Mouse (Mus musculus) forebrain, embryonic 11.5 days (tissue): ENCODE results near the gene Mtg2. TPM values are rescaled to one million over a fixed set of nuclear protein-coding genes. Genes with fewer than 3 reads are reported as not detected.
A peak's percentile ranks its signal among the peaks of the same experiment; 100 is the strongest.

ENCODE experiments used
- ATAC-seq: fragments of 200-750 bp; cut with Nextera tagmentation; replicated peaks from 2 replicates; pipeline ENCODE4 v1.8.0; 2017; ENCODE audit warnings: moderate TSS enrichment; ENCODE audit not compliant: low FRiP score
- DNase-seq: peaks from one replicate; pipeline ENCODE4 v3.0.0-alpha.2; 2017; ENCODE audit warnings: low spot score
- H3K27ac ChIP-seq: fragments of 300-500 bp; sonication (generic); 2 replicates; pipeline ENCODE4 v1.5.1; 2014; ENCODE audit warnings: low read depth, low read length
- H3K27me3 ChIP-seq: fragments of 300-500 bp; sonication (generic); 2 replicates; pipeline ENCODE4 v1.6.1; 2014; ENCODE audit warnings: mild to moderate bottlenecking, low read length, mixed read lengths; ENCODE audit not compliant: control insufficient read depth, insufficient read depth
- H3K36me3 ChIP-seq: fragments of 300-500 bp; sonication (generic); 2 replicates; pipeline ENCODE4 v1.6.1; 2014; ENCODE audit warnings: mild to moderate bottlenecking, low read length, moderate library complexity, mixed read lengths; ENCODE audit not compliant: control insufficient read depth, insufficient read depth
- H3K4me1 ChIP-seq: fragments of 300-500 bp; sonication (generic); replicated peaks from 2 replicates; pipeline ENCODE4 v1.6.1; 2014; ENCODE audit warnings: low read length, mixed read lengths; ENCODE audit not compliant: control insufficient read depth, insufficient read depth
- H3K4me2 ChIP-seq: fragments of 300-500 bp; sonication (generic); 2 replicates; pipeline ENCODE4 v1.6.1; 2014; ENCODE audit warnings: low read depth, mild to moderate bottlenecking, low read length, moderate library complexity, mixed read lengths; ENCODE audit not compliant: severe bottlenecking
- H3K4me3 ChIP-seq: fragments of 300-500 bp; sonication (generic); 2 replicates; pipeline ENCODE4 v1.5.1; 2014; ENCODE audit warnings: low read depth, low read length
- H3K9ac ChIP-seq: fragments of 300-500 bp; sonication (generic); 2 replicates; pipeline ENCODE4 v1.6.1; 2014; ENCODE audit warnings: low read length
- H3K9me3 ChIP-seq: fragments of 300-500 bp; sonication (generic); 2 replicates; pipeline ENCODE4 v1.6.1; 2016; ENCODE audit warnings: low read length, mixed read lengths; ENCODE audit not compliant: control insufficient read depth
- WGBS: fragments of 180-500 bp; shearing (Covaris S2); extraction: QIAGEN DNeasy Blood & Tissue Kit; methylation state at CpG from one replicate; pipeline ENCODE4 v1.1.7; 2014; 5-methylcytosine and 5-hydroxymethylcytosine counted together
- polyA plus RNA-seq: library from polyadenylated mRNA; unstranded; fragments of >200 nt; fragmentation: Nextera tagmentation; extraction: Ambion mirVana; gene quantifications from 2 replicates; pipeline ENCODE4 v1.2.1, GENCODE M21; 2014

The Mtg2 gene
- 32.3 and 34.8 TPM in 2 replicates for polyA plus RNA-seq

GRCm38 (mm10) chr2:180070481-180071453, at the start of gene Mtg2:
Gene Mtg2 (plus strand): TSS chr2:180070588.
- no peaks in the 10 kb centered on the region for H3K27me3 ChIP-seq
- no peaks in the 10 kb centered on the region for H3K9me3 ChIP-seq
- H3K36me3 ChIP-seq: peaks cover 2% of the 10 kb centered on the region; the same call in 1 of the 2 replicates
- WGBS: 6% methylated on average over 58 of the region's 58 CpGs
- H3K9ac ChIP-seq: peak within 1 kb of the TSS; percentile 81
- peak; percentile 96 for ATAC-seq
- peak within 1 kb of the TSS; percentile 73 for H3K4me3 ChIP-seq
- H3K4me2 ChIP-seq: peak within 1 kb of the TSS; percentile 83
- H3K27ac ChIP-seq: peak within 1 kb of the TSS; percentile 75
- DNase-seq: peak; percentile 96
- H3K4me1 ChIP-seq: peaks cover 7% of the 10 kb centered on the region; the same call in 1 of the 2 replicates

- H3K4me2 ChIP-seq: no peak overlapping the region
- ATAC-seq (no peak), DNase-seq (no peak)
- H3K9me3 ChIP-seq: no peaks in the 10 kb centered on the region
- no peaks in the 10 kb centered on the region for H3K36me3 ChIP-seq
- H3K4me3 ChIP-seq: no peak overlapping the region
- H3K27me3 ChIP-seq: peaks cover 15% of the 10 kb centered on the region; the same call in 1 of the 2 replicates
- WGBS: 85% methylated on average over 8 of the region's 8 CpGs
- H3K4me1 ChIP-seq: peaks cover 3% of the 10 kb centered on the region; the same call in 1 of the 2 replicates
- no peak overlapping the region for H3K27ac ChIP-seq
- H3K9ac ChIP-seq: no peak overlapping the region
Measured at GRCm38 (mm10) chr2:180020919-180021318, 49.5 kb upstream of the Mtg2 start.

DNA sequence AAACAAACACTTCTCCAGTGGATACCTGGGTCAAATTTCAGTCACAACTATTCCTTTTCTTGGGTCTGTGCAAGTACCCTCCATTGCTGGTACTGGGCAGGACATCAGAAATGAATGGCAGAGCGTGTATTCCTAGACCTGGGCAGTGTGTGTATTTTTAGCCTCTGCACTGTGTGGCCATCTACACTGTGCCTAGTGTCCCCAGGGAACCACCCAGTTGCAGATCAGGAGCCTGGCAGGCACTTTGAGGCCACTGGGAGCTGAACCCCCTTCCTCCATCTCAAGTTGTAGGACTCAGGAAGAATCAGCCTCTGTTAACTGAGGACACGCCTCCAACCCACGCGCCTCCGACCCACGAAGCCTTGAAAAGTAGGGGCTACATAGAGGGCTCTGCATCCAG, 47.6 kb upstream of the Mtg2 start:
- Histone ChIP-seq H3K9me3 (no peaks in the 10 kb centered on the region), H3K27ac (no peak overlapping the region), H3K4me1 (peaks cover 16% of the 10 kb centered on the region), H3K4me2 (no peak overlapping the region), H3K36me3 (peaks cover 2% of the 10 kb centered on the region; the same call in 1 of the 2 replicates), H3K4me3 (no peak overlapping the region), H3K27me3 (peaks cover 15% of the 10 kb centered on the region; the same call in 1 of the 2 replicates), H3K9ac (no peak overlapping the region)
- DNase-seq (no peak), ATAC-seq (no peak)
- 69% methylated on average over 6 of the region's 6 CpGs for WGBS

DNA sequence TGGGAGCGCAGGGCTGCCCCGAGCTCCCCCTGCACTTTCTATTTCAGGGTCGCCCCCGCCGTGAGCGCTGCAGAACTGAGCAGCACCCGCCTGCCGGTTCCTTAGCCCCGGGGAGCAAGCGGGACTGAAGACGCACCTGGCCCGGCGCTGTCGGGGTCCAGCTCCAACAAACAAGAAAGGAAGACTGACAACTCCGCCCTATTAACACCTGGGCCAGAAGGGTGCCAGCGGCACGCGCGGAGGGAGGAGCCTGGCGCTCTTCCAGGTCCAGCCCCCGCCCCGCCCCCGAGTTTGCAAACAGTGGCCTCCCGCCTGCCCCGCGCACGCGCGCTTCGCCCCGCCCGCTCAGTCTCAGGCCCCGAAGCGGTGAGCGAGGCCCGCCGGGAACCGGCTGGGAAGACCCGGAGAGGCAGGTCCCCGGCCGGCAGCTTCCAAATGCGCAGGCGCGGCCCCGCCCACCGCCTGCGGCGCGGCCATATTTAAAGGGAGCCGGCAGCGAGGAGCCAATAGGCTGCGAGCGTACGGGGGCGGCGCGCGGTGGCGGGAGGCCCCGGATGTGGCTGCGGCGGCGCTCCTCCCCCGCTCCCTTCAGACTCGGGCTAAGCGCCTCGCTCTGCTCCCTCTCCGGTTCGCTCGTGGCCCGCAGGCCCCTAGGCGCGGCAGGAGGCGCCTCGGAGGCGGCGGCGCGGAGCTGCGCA, 45.8 kb upstream of the Mtg2 start, which contains the start of gene Lsm14b:
Gene Lsm14b (plus strand): TSS at position 587 of the 698 bp plus-strand sequence.
- ATAC-seq (peak; percentile 95), DNase-seq (peak; percentile 100)
- no peaks in the 10 kb centered on the region for H3K9me3 ChIP-seq
- H3K36me3 ChIP-seq: peaks cover 10% of the 10 kb centered on the region
- WGBS: under 1% methylated on average over 62 of the region's 80 CpGs
- peak within 1 kb of the TSS; percentile 84 for H3K4me3 ChIP-seq
- peak within 1 kb of the TSS; percentile 87 for H3K27ac ChIP-seq
- peaks cover 15% of the 10 kb centered on the region; the same call in 1 of the 2 replicates for H3K27me3 ChIP-seq
- peaks cover 19% of the 10 kb centered on the region for H3K4me1 ChIP-seq
- H3K4me2 ChIP-seq: peak within 1 kb of the TSS; percentile 92
- H3K9ac ChIP-seq: peak within 1 kb of the TSS; percentile 90

DNA sequence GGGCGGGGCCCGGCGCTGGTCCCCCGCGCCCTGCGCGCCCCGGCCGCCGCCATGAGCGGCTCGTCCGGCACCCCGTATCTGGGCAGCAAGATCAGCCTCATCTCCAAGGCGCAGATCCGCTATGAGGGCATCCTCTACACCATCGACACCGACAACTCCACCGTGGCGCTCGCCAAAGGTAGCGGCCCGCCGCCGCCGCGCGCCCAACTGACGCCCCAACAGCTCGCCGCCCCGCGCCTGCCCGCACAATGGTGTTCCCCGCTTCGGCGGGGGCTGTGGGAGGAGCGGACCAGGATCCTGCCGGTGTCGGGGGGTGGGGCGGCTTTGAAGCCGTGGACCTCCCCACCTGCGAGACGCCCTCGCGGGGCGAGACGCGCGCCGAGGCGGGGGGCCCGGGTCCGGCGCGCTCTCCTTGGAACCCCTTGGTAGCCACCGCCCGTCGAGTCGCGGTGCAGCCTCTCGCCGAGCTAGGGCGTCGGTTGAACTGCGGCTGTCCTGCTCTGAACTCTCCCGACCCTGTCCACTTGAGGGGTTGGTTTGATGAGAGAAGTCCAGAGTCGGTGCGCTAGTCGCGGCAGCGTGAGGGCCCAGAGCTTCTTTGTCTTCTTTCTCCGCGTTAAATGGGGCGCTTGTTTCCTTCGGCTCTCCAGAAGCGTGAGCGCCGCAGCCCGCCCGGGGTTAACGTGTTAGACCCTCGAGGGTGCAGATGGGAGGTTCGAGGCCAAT, 45.1 kb upstream of the Mtg2 start:
- H3K4me1 ChIP-seq: peaks cover 19% of the 10 kb centered on the region
- peaks cover 10% of the 10 kb centered on the region for H3K36me3 ChIP-seq
- H3K27me3 ChIP-seq: peaks cover 15% of the 10 kb centered on the region; the same call in 1 of the 2 replicates
- H3K9me3 ChIP-seq: no peaks in the 10 kb centered on the region
- DNase-seq: peak; percentile 78
- H3K4me3 ChIP-seq: peak overlapping the region; percentile 84
- H3K9ac ChIP-seq: peak overlapping the region; percentile 90
- under 1% methylated on average over 79 of the region's 84 CpGs for WGBS
- peak overlapping the region; percentile 92 for H3K4me2 ChIP-seq
- peak overlapping the region; percentile 87 for H3K27ac ChIP-seq
- peak; percentile 10; the same call in 1 of the 2 replicates for ATAC-seq

- H3K4me1 ChIP-seq: peaks cover 19% of the 10 kb centered on the region
- 7% methylated on average over 6 of the region's 6 CpGs for WGBS
- no peak for DNase-seq
- H3K4me2 ChIP-seq: peak overlapping the region; percentile 92
- H3K4me3 ChIP-seq: peak overlapping the region; percentile 84
- peak overlapping the region; percentile 90 for H3K9ac ChIP-seq
- no peaks in the 10 kb centered on the region for H3K9me3 ChIP-seq
- peaks cover 11% of the 10 kb centered on the region for H3K36me3 ChIP-seq
- H3K27ac ChIP-seq: peak overlapping the region; percentile 87; the same call in 1 of the 2 replicates
- no peak for ATAC-seq
- H3K27me3 ChIP-seq: peaks cover 15% of the 10 kb centered on the region; the same call in 1 of the 2 replicates
Measured at GRCm38 (mm10) chr2:180025861-180026200, 44.6 kb upstream of the Mtg2 start.

DNA sequence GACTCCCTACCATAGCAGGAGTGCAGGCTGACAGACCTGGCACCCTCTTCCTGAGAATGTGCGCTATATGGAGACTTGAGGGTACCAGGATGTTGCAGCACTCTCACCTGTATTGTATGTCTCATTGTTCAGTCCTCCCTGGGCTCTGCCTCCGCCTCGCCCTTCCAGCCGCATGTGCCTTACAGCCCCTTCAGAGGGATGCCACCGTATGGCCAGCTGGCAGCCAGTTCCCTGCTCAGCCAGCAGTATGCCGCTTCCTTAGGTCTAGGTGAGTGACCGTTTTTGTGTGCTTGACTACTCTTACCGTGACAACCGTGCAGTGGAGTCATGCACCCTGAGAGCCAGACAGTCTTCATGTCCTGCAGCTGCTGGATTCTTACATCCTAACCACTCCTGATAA, 42.6 kb upstream of the Mtg2 start:
- DNase-seq: no peak
- peak overlapping the region; percentile 90; the same call in 1 of the 2 replicates for H3K9ac ChIP-seq
- peaks cover 19% of the 10 kb centered on the region for H3K4me1 ChIP-seq
- H3K9me3 ChIP-seq: no peaks in the 10 kb centered on the region
- peaks cover 16% of the 10 kb centered on the region for H3K36me3 ChIP-seq
- H3K27me3 ChIP-seq: peaks cover 5% of the 10 kb centered on the region; the same call in 1 of the 2 replicates
- no peak overlapping the region for H3K27ac ChIP-seq
- WGBS: 84% methylated on average over 9 of the region's 9 CpGs
- ATAC-seq: no peak
- 0 out of 2 replicates have a peak overlapping the region, but pooled peaks have one; percentile 92 for H3K4me2 ChIP-seq
- H3K4me3 ChIP-seq: peak overlapping the region; percentile 84

GRCm38 (mm10) chr2:180031270-180031669, 39.1 kb upstream of the Mtg2 start:
- Histone ChIP-seq H3K4me2 (no peak overlapping the region), H3K36me3 (peaks cover 40% of the 10 kb centered on the region), H3K27me3 (no peaks in the 10 kb centered on the region), H3K27ac (no peak overlapping the region), H3K9ac (no peak overlapping the region), H3K4me1 (peaks cover 16% of the 10 kb centered on the region), H3K9me3 (no peaks in the 10 kb centered on the region), H3K4me3 (no peak overlapping the region)
- DNase-seq (no peak), ATAC-seq (no peak)
- 93% methylated on average over 6 of the region's 6 CpGs for WGBS
